Mouse (Mus musculus) embryonic facial prominence, embryonic 11.5 days (tissue): ENCODE measurements around the gene Gata1. TPM values are rescaled to one million over a fixed set of nuclear protein-coding genes. Genes with fewer than 3 reads are reported as not detected.
A peak's percentile ranks its signal among the peaks of the same experiment; 100 is the strongest.
"Not testable (repeated sequence)": the region's sequence is repeated elsewhere in the genome, so short reads cannot be mapped to it uniquely, and the experiment has no call there.

Experiments used
- ATAC-seq: fragments of 200-750 bp; cut with Nextera tagmentation; replicated peaks from 2 replicates; pipeline ENCODE4 v1.8.0; 2017; ENCODE audit warnings: low read depth; ENCODE audit not compliant: insufficient number of reproducible peaks, low FRiP score, low TSS enrichment
- DNase-seq: peaks from one replicate; pipeline ENCODE4 v3.0.0-alpha.2; 2015; ENCODE audit warnings: low spot score
- H3K27ac ChIP-seq: fragments of 300-500 bp; sonication (generic); replicated peaks from 2 replicates; pipeline ENCODE4 v1.5.1; 2014; ENCODE audit warnings: mild to moderate bottlenecking, low read depth, low read length, control low read depth
- H3K27me3 ChIP-seq: fragments of 300-500 bp; sonication (generic); 2 replicates; pipeline ENCODE4 v1.6.1; 2014; ENCODE audit warnings: mild to moderate bottlenecking, low read length, moderate library complexity, mixed read lengths; ENCODE audit not compliant: control insufficient read depth, insufficient read depth
- H3K36me3 ChIP-seq: fragments of 300-500 bp; sonication (generic); replicated peaks from 2 replicates; pipeline ENCODE4 v1.6.1; 2014; ENCODE audit warnings: low read depth, mild to moderate bottlenecking, low read length, moderate library complexity, mixed read lengths; ENCODE audit not compliant: control insufficient read depth, insufficient read depth
- H3K4me1 ChIP-seq: fragments of 300-500 bp; sonication (generic); 2 replicates; pipeline ENCODE4 v1.6.1; 2014; ENCODE audit warnings: low read length, mixed read lengths; ENCODE audit not compliant: control insufficient read depth, insufficient read depth
- H3K4me2 ChIP-seq: fragments of 300-500 bp; sonication (generic); 2 replicates; pipeline ENCODE4 v1.6.1; 2014; ENCODE audit warnings: low read depth, mild to moderate bottlenecking, control low read depth, low read length, moderate library complexity
- H3K4me3 ChIP-seq: fragments of 300-500 bp; sonication (generic); 2 replicates; pipeline ENCODE4 v1.5.1; 2014; ENCODE audit warnings: low read depth, low read length, control low read depth
- H3K9ac ChIP-seq: fragments of 300-500 bp; sonication (generic); replicated peaks from 2 replicates; pipeline ENCODE4 v1.6.1; 2014; ENCODE audit warnings: mild to moderate bottlenecking, control low read depth, low read length
- H3K9me3 ChIP-seq: fragments of 300-500 bp; sonication (generic); replicated peaks from 2 replicates; pipeline ENCODE4 v1.6.1; 2016; ENCODE audit warnings: mild to moderate bottlenecking, low read length, inconsistent platforms, mixed read lengths; ENCODE audit not compliant: control insufficient read depth
- WGBS: fragments of 180-500 bp; shearing (Covaris S2); extraction: QIAGEN DNeasy Blood & Tissue Kit; methylation state at CpG from one replicate; pipeline ENCODE4 v1.1.7; 2014; 5-methylcytosine and 5-hydroxymethylcytosine counted together
- polyA plus RNA-seq: library from polyadenylated mRNA; unstranded; fragments of >200 nt; fragmentation: Nextera tagmentation; extraction: Ambion mirVana; gene quantifications from 2 replicates; pipeline ENCODE4 v1.2.1, GENCODE M21; 2014

Gata1 gene
- polyA plus RNA-seq, result 4.0 and 5.0 TPM in 2 replicates

- 91% methylated on average over 11 of the region's 11 CpGs for WGBS
- no peaks in the 10 kb centered on the region for H3K9me3 ChIP-seq
- no peak for DNase-seq
- no peaks in the 10 kb centered on the region for H3K4me1 ChIP-seq
- no peak within 1 kb of the TSS for H3K9ac ChIP-seq
- H3K36me3 ChIP-seq, result no peaks in the 10 kb centered on the region
- H3K27ac ChIP-seq, result no peak within 1 kb of the TSS
- H3K27me3 ChIP-seq, result no peaks in the 10 kb centered on the region
- no peak within 1 kb of the TSS for H3K4me2 ChIP-seq
- no peak within 1 kb of the TSS for H3K4me3 ChIP-seq
- no peak for ATAC-seq
Measured at GRCm38 (mm10) chrX:7977892-7978291, at the start of gene Gata1. TSS of gene Gata1 (minus strand) at chrX:7978071.

GRCm38 (mm10) chrX:8026811-8027210 lies 48.9 kb upstream of the Gata1 start:
- WGBS, result 77% methylated on average over 4 of the region's 4 CpGs
- Histone ChIP-seq H3K4me2 (no peak overlapping the region), H3K4me1 (no peaks in the 10 kb centered on the region), H3K9ac (no peak overlapping the region), H3K36me3 (no peaks in the 10 kb centered on the region), H3K4me3 (no peak overlapping the region), H3K27me3 (no peaks in the 10 kb centered on the region), H3K9me3 (no peaks in the 10 kb centered on the region), H3K27ac (no peak overlapping the region)
- ATAC-seq (no peak), DNase-seq (no peak)

DNA sequence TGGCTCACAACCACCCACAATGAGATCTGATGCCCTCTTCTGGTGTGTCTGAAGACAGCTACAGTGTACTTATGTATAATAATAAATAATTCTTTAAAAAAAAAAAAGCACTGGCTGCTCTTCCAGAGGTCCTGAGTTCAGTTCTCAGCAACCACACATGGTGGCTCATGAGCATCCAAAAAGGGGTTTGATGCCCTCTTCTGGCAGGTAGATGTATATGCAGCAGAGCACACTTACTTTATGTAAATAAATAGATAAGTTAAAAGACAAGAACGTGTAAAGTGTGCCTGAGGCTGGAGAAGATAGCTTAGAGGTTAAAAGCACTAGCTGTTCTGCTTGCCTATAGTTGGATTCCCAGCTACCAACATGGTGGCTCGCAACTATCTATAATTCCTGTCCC lies 46.9 kb upstream of the Gata1 start:
- Histone ChIP-seq H3K27ac (no peak overlapping the region), H3K27me3 (no peaks in the 10 kb centered on the region), H3K36me3 (no peaks in the 10 kb centered on the region), H3K9ac (no peak overlapping the region), H3K4me1 (no peaks in the 10 kb centered on the region), H3K4me3 (no peak overlapping the region), H3K9me3 (no peaks in the 10 kb centered on the region), H3K4me2 (no peak overlapping the region)
- WGBS, result 74% methylated on average over 2 of the region's 2 CpGs
- DNase-seq, result no peak
- no peak for ATAC-seq

DNA sequence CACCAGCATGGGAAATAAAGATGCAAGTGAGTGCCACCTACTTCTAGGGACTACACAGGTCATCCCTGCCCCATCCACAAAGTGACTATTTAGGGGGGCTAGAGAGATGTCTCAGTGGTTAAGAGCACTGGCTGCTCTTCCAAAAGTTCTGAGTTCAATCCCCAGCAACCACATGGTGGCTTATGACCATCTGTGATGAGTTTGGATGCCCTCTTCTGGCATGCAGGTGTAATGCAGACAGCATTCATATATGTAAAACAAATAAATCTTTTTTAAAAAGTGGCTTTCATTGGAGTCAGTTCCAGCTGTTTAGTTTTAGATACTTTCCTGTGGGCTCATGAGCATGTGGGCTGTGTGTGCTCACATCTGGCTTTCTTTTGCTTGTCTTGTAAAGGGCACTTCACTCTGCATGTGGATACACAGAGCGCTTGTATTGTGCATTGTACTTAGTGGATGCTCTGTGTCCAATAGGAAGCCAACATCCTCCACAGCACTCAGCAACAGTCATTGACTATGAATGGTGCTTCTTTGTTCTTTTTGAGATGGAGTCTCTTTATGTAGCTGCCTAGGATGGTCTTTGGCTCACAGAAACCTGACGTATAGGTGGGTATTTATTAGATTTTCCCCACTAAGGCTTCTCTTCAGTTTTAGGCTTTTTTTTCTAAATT lies 42.4 kb upstream of the Gata1 start:
- H3K4me1 ChIP-seq, result no peaks in the 10 kb centered on the region
- no peak overlapping the region for H3K27ac ChIP-seq
- DNase-seq (no peak), ATAC-seq (no peak)
- H3K4me3 ChIP-seq, result no peak overlapping the region
- no peak overlapping the region for H3K9ac ChIP-seq
- 78% methylated on average over 2 of the region's 2 CpGs for WGBS
- H3K4me2 ChIP-seq, result no peak overlapping the region
- H3K27me3 ChIP-seq, result no peaks in the 10 kb centered on the region
- H3K9me3 ChIP-seq, result no peaks in the 10 kb centered on the region
- no peaks in the 10 kb centered on the region for H3K36me3 ChIP-seq

DNA sequence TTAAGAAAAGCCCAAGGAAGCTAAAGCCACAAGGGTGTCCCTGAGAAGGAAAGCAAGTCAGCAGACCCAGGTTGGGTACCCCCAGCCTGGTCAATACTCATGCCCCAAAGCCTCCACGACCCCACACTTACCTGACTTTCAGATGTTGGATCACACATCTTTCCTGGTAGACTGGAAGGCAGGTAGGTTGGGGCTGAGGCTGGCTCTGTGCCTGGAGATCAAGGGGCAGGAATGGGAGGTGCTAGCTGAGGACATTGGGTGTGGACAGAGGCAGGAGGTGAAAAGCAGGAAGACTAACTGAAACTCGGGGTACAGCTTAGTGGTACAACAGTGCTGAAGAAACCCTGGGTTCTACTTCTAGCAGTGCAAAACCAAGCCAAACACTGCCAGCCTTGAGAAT lies 40.4 kb upstream of the Gata1 start, which contains the start of gene Glod5:
Gene Glod5, minus strand, starts transcription at position 207 of the 400 bp plus-strand sequence.
- H3K27me3 ChIP-seq, result no peaks in the 10 kb centered on the region
- no peak within 1 kb of the TSS for H3K9ac ChIP-seq
- 69% methylated on average over 2 of the region's 2 CpGs for WGBS
- H3K9me3 ChIP-seq, result no peaks in the 10 kb centered on the region
- no peak within 1 kb of the TSS for H3K4me2 ChIP-seq
- H3K4me1 ChIP-seq, result no peaks in the 10 kb centered on the region
- no peak within 1 kb of the TSS for H3K4me3 ChIP-seq
- H3K36me3 ChIP-seq, result no peaks in the 10 kb centered on the region
- ATAC-seq (no peak), DNase-seq (no peak)
- H3K27ac ChIP-seq, result no peak within 1 kb of the TSS

- 10% methylated on average over 5 of the region's 5 CpGs for WGBS
- no peak overlapping the region for H3K4me2 ChIP-seq
- no peak for ATAC-seq
Measured at GRCm38 (mm10) chrX:8017142-8017541, 39.3 kb upstream of the Gata1 start.

GRCm38 (mm10) chrX:8015675-8016074 lies 37.8 kb upstream of the Gata1 start:
- H3K9ac ChIP-seq, H3K36me3 ChIP-seq, H3K9me3 ChIP-seq, H3K27ac ChIP-seq, H3K4me1 ChIP-seq, H3K4me3 ChIP-seq, H3K27me3 ChIP-seq, ATAC-seq, H3K4me2 ChIP-seq, DNase-seq: not testable (repeated sequence)
- WGBS, result 20% methylated on average over 7 of the region's 7 CpGs

More at GRCm38 (mm10) chrX:8017142-8017541, 39.3 kb upstream of the Gata1 start:
- Histone ChIP-seq H3K9ac (no peak overlapping the region), H3K27ac (no peak overlapping the region), H3K27me3 (no peaks in the 10 kb centered on the region), H3K36me3 (no peaks in the 10 kb centered on the region), H3K4me1 (no peaks in the 10 kb centered on the region), H3K9me3 (no peaks in the 10 kb centered on the region), H3K4me3 (no peak overlapping the region)
- DNase-seq, result peak; percentile 70

DNA sequence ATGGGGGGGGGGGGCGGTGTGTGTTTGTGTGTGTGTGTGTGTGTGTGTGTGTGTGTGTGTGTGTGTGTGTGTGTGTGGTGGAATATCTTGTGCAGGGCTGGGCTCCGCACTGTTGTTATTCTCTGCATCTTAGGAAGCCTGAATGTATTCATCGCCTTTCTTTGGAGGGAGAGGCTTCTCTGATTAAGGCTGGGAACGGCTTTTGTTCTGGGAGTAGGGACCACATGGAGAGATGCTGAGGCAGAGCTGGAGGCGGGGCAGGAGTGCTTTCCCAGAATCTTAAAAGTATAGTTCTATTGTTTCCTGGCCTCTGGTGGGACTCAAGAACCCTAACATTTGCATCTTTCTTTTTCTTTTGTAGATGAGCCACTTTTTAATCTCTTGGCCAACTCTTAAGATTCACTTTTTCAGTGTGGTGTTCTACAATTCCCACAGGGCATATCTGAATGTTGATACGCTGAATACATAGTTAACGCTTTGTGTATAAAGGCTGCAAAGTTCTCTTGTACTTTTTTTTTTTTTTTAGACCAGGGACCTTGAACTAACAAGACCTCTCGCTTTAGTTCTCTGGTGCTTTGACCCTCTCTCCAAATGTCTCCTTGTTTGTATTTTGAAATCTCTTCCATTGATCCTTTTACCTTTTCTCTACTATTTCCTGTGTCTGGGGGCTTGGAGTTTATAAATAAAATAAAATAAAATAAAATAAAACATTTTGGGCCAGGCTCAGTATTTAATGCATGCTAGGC lies 35.9 kb upstream of the Gata1 start:
- H3K4me2 ChIP-seq, result no peak overlapping the region
- ATAC-seq (0 out of 2 replicates have a peak, but pooled peaks have one; percentile 14), DNase-seq (peak; percentile 18)
- no peaks in the 10 kb centered on the region for H3K27me3 ChIP-seq
- H3K9me3 ChIP-seq, result no peaks in the 10 kb centered on the region
- H3K36me3 ChIP-seq, result no peaks in the 10 kb centered on the region
- no peak overlapping the region for H3K27ac ChIP-seq
- 22% methylated on average over 7 of the region's 8 CpGs for WGBS
- no peaks in the 10 kb centered on the region for H3K4me1 ChIP-seq
- H3K4me3 ChIP-seq, result no peak overlapping the region
- H3K9ac ChIP-seq, result no peak overlapping the region
